Mouse (Mus musculus) left cerebral cortex, postnatal 36 days (tissue): Measurements from ENCODE around the gene Irf6. TPM values are rescaled to one million over a fixed set of nuclear protein-coding genes. Genes with fewer than 3 reads are reported as not detected.

Experiments used
- DNase-seq, 2 experiments: peaks; one replicate each; pipeline ENCODE4 v3.0.0; 2021 to 2022; ENCODE audit warnings: low spot score in 2 of 2, mixed read lengths in 1 of 2
- intact Hi-C: fragments of 180-260 bp; cut with DNase I; formaldehyde crosslinking; loops from one replicate; pipeline ENCODE4 v1.15.1; 2025
- total RNA-seq, 2 experiments: library from RNA; stranded (reverse); gene quantifications; 2 replicates each; pipeline ENCODE4 v1.2.3; 2021

Gene Irf6
- 1 to 10 TPM in 1 of 2 experiments, under 1 TPM in 1; 0.99 to 1.7 TPM for total RNA-seq

GRCm38 (mm10) chr1:193152872-193153271, at the start of gene Irf6:
Irf6 (plus strand) TSS chr1:193153111.
- intact Hi-C loops: no loop called here
- no peak for DNase-seq

GRCm38 (mm10) chr1:193112093-193112492, 40.8 kb upstream of the Irf6 start:
- intact Hi-C loops: no loop called here

GRCm38 (mm10) chr1:193122793-193123192, 30.1 kb upstream of the Irf6 start:
- peak; percentile 46 to 55 for DNase-seq
- intact Hi-C loops: loop anchor here (10.0 kb wide), 1 partner anchor 88 kb away; the partner anchor contains the start of gene Syt14

More at GRCm38 (mm10) chr1:193112093-193112492, 40.8 kb upstream of the Irf6 start:
- DNase-seq: no peak

- DNase-seq: no peak
- intact Hi-C loops: loop anchor here (10.0 kb wide), 1 partner anchor 88 kb away; the partner anchor contains the start of gene Syt14
Observed at GRCm38 (mm10) chr1:193123290-193123689, 29.6 kb upstream of the Irf6 start.

- no peak for DNase-seq
- intact Hi-C loops: loop anchor here (5.0 to 10.0 kb wide), 2 partner anchors 91 to 344 kb away; partner anchors contain the start of gene Syt14
Observed at GRCm38 (mm10) chr1:193125835-193126234, 27.1 kb upstream of the Irf6 start.

GRCm38 (mm10) chr1:193128055-193128454, 24.9 kb upstream of the Irf6 start:
- peak in 1 of 2 experiments; percentile 29 for DNase-seq
- intact Hi-C loops: loop anchor here (2.0 to 10.0 kb wide), 3 partner anchors 93 to 346 kb away; partner anchors contain the start of gene Syt14

GRCm38 (mm10) chr1:193129321-193129720, 23.6 kb upstream of the Irf6 start:
- intact Hi-C loops: loop anchor here (2.0 to 10.0 kb wide), 3 partner anchors 95 to 347 kb away; partner anchors contain the start of gene Syt14
- DNase-seq: no peak

- intact Hi-C loops: loop anchor here (1.0 to 10.0 kb wide), 4 partner anchors 43 to 348 kb away; partner anchors contain the start of gene Syt14
- peak; percentile 94 to 95 for DNase-seq
Observed at GRCm38 (mm10) chr1:193129786-193130455, 23.0 kb upstream of the Irf6 start, which contains the start of gene Diexf. Diexf (minus strand) TSS chr1:193130272.

- DNase-seq: no peak
- intact Hi-C loops: loop anchor here (1.0 kb wide), 1 partner anchor 43 kb away; no protein-coding TSS in a partner anchor
Observed at GRCm38 (mm10) chr1:193130456-193130825, 22.5 kb upstream of the Irf6 start.

GRCm38 (mm10) chr1:193130839-193131238, 22.1 kb upstream of the Irf6 start:
- DNase-seq: no peak
- intact Hi-C loops: loop anchor here (1.0 kb wide), 1 partner anchor 42 kb away; no protein-coding TSS in a partner anchor

GRCm38 (mm10) chr1:193131311-193131948, 21.5 kb upstream of the Irf6 start:
- intact Hi-C loops: no loop called here

GRCm38 (mm10) chr1:193132385-193132784, 20.5 kb upstream of the Irf6 start:
- intact Hi-C loops: no loop called here
- DNase-seq: no peak

More at GRCm38 (mm10) chr1:193131311-193131948, 21.5 kb upstream of the Irf6 start:
- DNase-seq: no peak

- DNase-seq: no peak
- intact Hi-C loops: no loop called here
Observed at GRCm38 (mm10) chr1:193133726-193134125, 19.2 kb upstream of the Irf6 start.

GRCm38 (mm10) chr1:193138087-193138486, 14.8 kb upstream of the Irf6 start:
- DNase-seq: no peak
- intact Hi-C loops: no loop called here

- no peak for DNase-seq
- intact Hi-C loops: no loop called here
Observed at GRCm38 (mm10) chr1:193138669-193139068, 14.2 kb upstream of the Irf6 start.

GRCm38 (mm10) chr1:193141118-193141517, 11.8 kb upstream of the Irf6 start:
- DNase-seq: no peak
- intact Hi-C loops: no loop called here

GRCm38 (mm10) chr1:193142517-193143062, 10.3 kb upstream of the Irf6 start:
- no peak for DNase-seq
- intact Hi-C loops: no loop called here

- no peak for DNase-seq
- intact Hi-C loops: no loop called here
Observed at GRCm38 (mm10) chr1:193144516-193144915, 8.4 kb upstream of the Irf6 start.

GRCm38 (mm10) chr1:193145101-193145500, 7.8 kb upstream of the Irf6 start:
- intact Hi-C loops: no loop called here
- no peak for DNase-seq

- no peak for DNase-seq
- intact Hi-C loops: no loop called here
Observed at GRCm38 (mm10) chr1:193146416-193146815, 6.5 kb upstream of the Irf6 start.
